Mouse (Mus musculus) ES-E14 (cell line): Measurements from ENCODE around the gene Srd5a3. TPM values are rescaled to one million over a fixed set of nuclear protein-coding genes. Genes with fewer than 3 reads are reported as not detected.

Source experiments
- DNase-seq: peaks from one replicate; pipeline ENCODE4 v3.0.0-alpha.2; 2013; ENCODE audit warnings: low read depth, low spot score
- H3K27ac ChIP-seq: 2 replicates; pipeline ENCODE4 v1.5.1; 2012; ENCODE audit warnings: low read depth, mild to moderate bottlenecking, low read length, moderate library complexity, mixed read lengths; ENCODE audit not compliant: poor library complexity, insufficient read depth, severe bottlenecking
- H3K36me3 ChIP-seq: 2 replicates; pipeline ENCODE4 v1.6.1; 2012; ENCODE audit warnings: mild to moderate bottlenecking, low read length, moderate library complexity, mixed read lengths; ENCODE audit not compliant: control insufficient read depth, poor library complexity, insufficient read depth, severe bottlenecking
- H3K4me1 ChIP-seq, 2 experiments: fragments of 150-350 bp in 1 of 2; sonication (generic) in 1 of 2; 2 replicates each; pipeline ENCODE4 v1.6.1; 2012; ENCODE audit warnings: low read length in 2 of 2, mild to moderate bottlenecking in 1 of 2, mixed read lengths in 1 of 2; ENCODE audit not compliant: control insufficient read depth in 2 of 2, insufficient read depth in 2 of 2, poor library complexity in 1 of 2
- H3K4me3 ChIP-seq, 2 experiments: fragments of 150-350 bp in 1 of 2; sonication (generic) in 1 of 2; 2 replicates each; pipeline ENCODE4 v1.5.1; 2012; ENCODE audit warnings: low read length in 2 of 2, low read depth in 1 of 2, mild to moderate bottlenecking in 1 of 2, mixed read lengths in 1 of 2; ENCODE audit not compliant: insufficient read depth in 1 of 2, poor library complexity in 1 of 2, severe bottlenecking in 1 of 2
- H3K9ac ChIP-seq: 2 replicates; pipeline ENCODE4 v1.6.1; 2012; ENCODE audit warnings: low read depth, mild to moderate bottlenecking, low read length, mixed read lengths; ENCODE audit not compliant: poor library complexity, insufficient read depth, severe bottlenecking
- H3K9me3 ChIP-seq: fragments of 150-350 bp; sonication (generic); 2 replicates; pipeline ENCODE4 v1.6.1; 2012; ENCODE audit warnings: low read depth, mild to moderate bottlenecking, low read length; ENCODE audit not compliant: control insufficient read depth, insufficient read depth
- CHD2 ChIP-seq: IDR thresholded peaks from 2 replicates; pipeline ENCODE4 v1.6.1; 2014; ENCODE audit warnings: mild to moderate bottlenecking, low read depth, low read length, inconsistent platforms
- HCFC1 ChIP-seq: IDR thresholded peaks from 2 replicates; pipeline ENCODE4 v1.6.1; 2012; ENCODE audit warnings: low read length, inconsistent platforms, borderline replicate concordance; ENCODE audit not compliant: insufficient read depth
- MAFK ChIP-seq: IDR thresholded peaks from 2 replicates; pipeline ENCODE4 v1.6.1; 2014; ENCODE audit warnings: mild to moderate bottlenecking, low read depth, low read length, inconsistent platforms; ENCODE audit not compliant: insufficient read depth
- ZC3H11A ChIP-seq: IDR thresholded peaks from 2 replicates; pipeline ENCODE4 v1.6.1; 2012; ENCODE audit warnings: low read depth, mild to moderate bottlenecking, inconsistent platforms, low read length, borderline replicate concordance
- ZNF384 ChIP-seq: IDR thresholded peaks from 2 replicates; pipeline ENCODE4 v1.6.1; 2012; ENCODE audit warnings: low read depth, low read length, inconsistent platforms
- in situ Hi-C, 2 experiments: fragments of 600-800 bp; cut with MboI; formaldehyde crosslinking; loops; one replicate each; pipeline ENCODE4 v1.15.1; 2025; ENCODE audit warnings: low sequenced_read_pairs in 2 of 2, inconsistent platforms in 1 of 2; ENCODE audit not compliant: unreplicated experiment in 2 of 2
- total RNA-seq: library from RNA; depleted of rRNA; stranded (reverse); fragments of 300-350 nt; gene quantifications from 2 replicates; pipeline ENCODE4 v1.2.3, GENCODE M21; 2012

Srd5a3 gene
- total RNA-seq, 1 experiment = 13.7 TPM

GRCm38 (mm10) chr5:76171039-76171438 is 31.0 kb downstream of the Srd5a3 start:
- no peaks in the 10 kb centered on the region for H3K9me3 ChIP-seq
- no peaks in the 10 kb centered on the region; a peak in 1 of 4 replicates for H3K4me1 ChIP-seq
- H3K4me3 ChIP-seq = no peak overlapping the region
- no peak overlapping the region for H3K27ac ChIP-seq
- TF ChIP-seq ZNF384 (no peak), HCFC1 (peak; percentile 56; the same call in 1 of the 2 replicates)
- in situ Hi-C loops = no loop called here
- no peaks in the 10 kb centered on the region for H3K36me3 ChIP-seq
- H3K9ac ChIP-seq = no peak overlapping the region
- DNase-seq = no peak

GRCm38 (mm10) chr5:76175051-76175450 is 35.0 kb downstream of the Srd5a3 start:
- in situ Hi-C loops = no loop called here
- no peak for DNase-seq
- Histone ChIP-seq H3K9ac (no peak overlapping the region), H3K27ac (no peak overlapping the region), H3K9me3 (no peaks in the 10 kb centered on the region), H3K4me1 (peaks cover 5% of the 10 kb centered on the region in 2 experiments; a peak in 2 of 4 replicates), H3K4me3 (no peak overlapping the region), H3K36me3 (no peaks in the 10 kb centered on the region)
- TF ChIP-seq CHD2 (no peak), MAFK (no peak)

- DNase-seq = no peak
- Histone ChIP-seq H3K36me3 (no peaks in the 10 kb centered on the region), H3K4me1 (peaks cover 5% of the 10 kb centered on the region in 2 experiments; a peak in 2 of 4 replicates), H3K4me3 (no peak overlapping the region), H3K9me3 (no peaks in the 10 kb centered on the region), H3K9ac (no peak overlapping the region), H3K27ac (no peak overlapping the region)
- no peak for TF ChIP-seq HCFC1
- no peak for TF ChIP-seq ZNF384
- TF ChIP-seq ZC3H11A = no peak
- TF ChIP-seq MAFK = no peak
- TF ChIP-seq CHD2 = no peak
- in situ Hi-C loops = no loop called here
Observed at GRCm38 (mm10) chr5:76176411-76176810, 36.3 kb downstream of the Srd5a3 start.

- no peak overlapping the region for H3K4me3 ChIP-seq
- no peaks in the 10 kb centered on the region for H3K9me3 ChIP-seq
- no peak overlapping the region for H3K27ac ChIP-seq
- in situ Hi-C loops = no loop called here
- no peak for DNase-seq
- TF ChIP-seq ZNF384 = no peak
- no peak for TF ChIP-seq MAFK
- no peak for TF ChIP-seq ZC3H11A
- no peak for TF ChIP-seq HCFC1
- peaks cover 5% of the 10 kb centered on the region in 2 experiments; a peak in 2 of 4 replicates for H3K4me1 ChIP-seq
- no peaks in the 10 kb centered on the region for H3K36me3 ChIP-seq
- no peak overlapping the region; the same call in 1 of the 2 replicates for H3K9ac ChIP-seq
Observed at GRCm38 (mm10) chr5:76176841-76177240, 36.8 kb downstream of the Srd5a3 start.

GRCm38 (mm10) chr5:76177664-76178063 is 37.6 kb downstream of the Srd5a3 start:
- no peaks in the 10 kb centered on the region for H3K36me3 ChIP-seq
- no peak overlapping the region for H3K4me3 ChIP-seq
- H3K9me3 ChIP-seq = no peaks in the 10 kb centered on the region
- no peak for TF ChIP-seq HCFC1
- TF ChIP-seq ZNF384 = no peak
- TF ChIP-seq MAFK = no peak
- TF ChIP-seq ZC3H11A = no peak
- no peak for TF ChIP-seq CHD2
- no peak overlapping the region for H3K9ac ChIP-seq
- no peak overlapping the region for H3K27ac ChIP-seq
- H3K4me1 ChIP-seq = peaks cover 5% of the 10 kb centered on the region in 2 experiments; a peak in 2 of 4 replicates
- DNase-seq = no peak
- in situ Hi-C loops = no loop called here
